Mouse (Mus musculus) adrenal gland, adult (tissue): ENCODE results near the gene Inppl1.
A peak's percentile ranks its signal among the peaks of the same experiment; 100 is the strongest.

Experiments used
- DNase-seq, 2 experiments: peaks; one replicate each; pipeline ENCODE4 v3.0.0; 2022 to 2023; ENCODE audit warnings: low spot score in 1 of 2; ENCODE audit not compliant: inconsistent age in 2 of 2

Gene Inppl1

GRCm38 (mm10) chr7:101837606-101838471, at the start of gene Inppl1:
TSS of gene Inppl1 (minus strand) at chr7:101838229.
- peak; percentile 94 to 98 for DNase-seq

GRCm38 (mm10) chr7:101886274-101886673, 48.2 kb upstream of the Inppl1 start:
- no peak for DNase-seq

GRCm38 (mm10) chr7:101884160-101884559, 46.1 kb upstream of the Inppl1 start:
- DNase-seq: no peak

GRCm38 (mm10) chr7:101882413-101883154, 44.6 kb upstream of the Inppl1 start:
- DNase-seq: peak in 1 of 2 experiments; percentile 66

- no peak for DNase-seq
These were observed 42.8 kb upstream of the Inppl1 start for GRCm38 (mm10) chr7:101880855-101881254.

- DNase-seq: peak; percentile 62 to 78
These were observed 37.9 kb upstream of the Inppl1 start for GRCm38 (mm10) chr7:101875978-101876377.

DNA sequence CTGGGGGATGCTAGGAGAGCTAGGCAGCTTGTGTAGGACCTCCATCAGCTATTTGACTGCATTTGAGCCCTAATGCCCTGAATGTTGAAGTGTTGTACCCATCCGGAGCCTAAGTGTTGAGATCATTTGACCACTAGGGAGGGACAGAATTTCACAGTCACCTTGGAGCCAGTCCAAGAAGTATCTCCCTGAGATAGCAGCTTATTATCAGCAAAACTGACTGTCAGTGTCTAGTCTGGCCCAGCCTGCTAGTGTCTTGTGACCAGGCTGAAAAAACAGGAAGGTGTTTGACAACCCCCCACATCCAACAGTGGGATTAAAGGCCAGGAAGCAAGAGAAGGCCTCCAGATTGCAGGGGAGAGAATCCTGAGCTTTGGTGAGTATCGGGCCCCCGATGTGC, 33.3 kb upstream of the Inppl1 start:
- peak; percentile 31 to 75 for DNase-seq

- no peak for DNase-seq
These were observed 32.6 kb upstream of the Inppl1 start, which contains the start of gene Folr1 for GRCm38 (mm10) chr7:101870629-101871028. TSS of gene Folr1 (minus strand) at chr7:101870788.

DNA sequence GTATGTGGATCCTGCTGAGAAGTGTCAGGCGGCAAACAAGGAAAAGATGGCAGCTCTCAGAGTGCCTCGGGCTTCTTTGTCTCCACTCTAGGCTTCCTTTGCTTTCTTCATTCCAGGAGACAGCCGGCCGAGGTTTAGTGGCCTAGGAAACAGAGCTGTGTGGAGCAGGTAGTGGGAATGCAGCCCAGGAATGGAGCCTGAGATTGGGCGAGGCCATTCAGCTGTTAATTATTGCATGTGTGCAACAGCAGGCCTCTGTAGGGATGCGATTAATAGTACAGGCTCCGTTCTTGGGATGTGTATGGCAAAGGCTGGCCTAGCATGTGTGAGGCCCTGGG, 31.1 kb upstream of the Inppl1 start:
- no peak for DNase-seq

DNA sequence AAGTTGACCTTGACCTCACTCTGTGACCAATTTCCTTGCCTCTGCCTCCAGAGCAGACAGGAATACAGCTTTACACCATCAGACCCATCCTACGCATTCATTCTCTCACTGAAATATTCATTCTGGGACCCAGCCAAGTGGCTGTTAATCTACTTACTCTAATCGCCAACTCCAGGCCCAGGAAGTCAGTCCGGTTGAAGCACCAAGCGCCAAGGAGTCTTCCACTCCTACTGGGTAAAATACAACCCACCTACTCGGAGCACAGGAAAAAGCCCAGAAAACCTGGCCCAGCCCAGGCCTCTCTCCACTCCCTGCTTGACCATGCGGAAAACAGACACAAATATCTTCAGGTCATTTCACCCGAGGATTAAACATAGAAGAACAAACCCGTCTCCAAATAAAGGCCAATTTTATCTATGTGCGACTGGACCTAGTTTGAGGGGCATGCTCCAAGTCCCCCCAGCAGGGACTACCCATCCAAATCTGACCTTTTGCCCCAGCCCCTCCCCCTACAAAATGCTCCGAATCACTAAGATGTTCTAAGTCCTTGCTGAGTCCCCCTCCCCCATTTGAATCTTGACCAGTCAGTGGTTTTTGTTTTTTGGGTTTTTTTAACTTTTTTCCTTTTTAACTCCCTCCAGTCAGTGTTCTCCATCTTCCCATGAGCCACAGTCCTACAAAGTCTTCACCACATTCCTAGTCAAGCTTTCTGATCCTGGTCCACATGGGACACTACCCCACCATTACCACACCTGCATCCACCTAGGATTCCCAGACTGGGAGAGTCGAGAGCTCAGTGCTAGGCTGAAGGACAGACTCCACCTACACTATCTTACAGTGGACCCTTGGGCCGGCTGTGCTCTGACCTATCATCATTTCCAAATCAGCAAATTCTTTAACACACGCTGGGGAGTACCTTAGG, 30.5 kb upstream of the Inppl1 start:
- DNase-seq: no peak

DNA sequence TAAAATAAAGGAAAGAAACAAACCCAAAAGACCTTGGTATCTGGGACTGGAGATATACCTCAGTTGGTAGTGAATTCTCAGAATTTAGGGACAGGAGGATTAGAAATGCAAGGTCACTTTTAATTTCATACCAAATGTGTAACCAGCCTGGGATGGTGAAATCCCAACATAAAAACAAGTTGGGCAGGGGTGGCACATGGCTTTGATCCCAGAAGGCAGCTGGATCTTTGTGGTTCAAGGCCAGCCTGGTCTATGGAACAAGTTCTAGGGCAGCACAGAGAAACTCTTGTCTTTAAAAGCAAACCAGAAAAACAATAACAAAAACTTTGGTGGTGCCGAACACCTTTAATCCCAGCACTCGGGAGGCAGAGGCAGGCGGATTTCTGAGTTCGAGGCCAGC, 29.5 kb upstream of the Inppl1 start:
- peak in 1 of 2 experiments; percentile 60 for DNase-seq

GRCm38 (mm10) chr7:101866491-101867265, 28.6 kb upstream of the Inppl1 start:
- no peak for DNase-seq

DNA sequence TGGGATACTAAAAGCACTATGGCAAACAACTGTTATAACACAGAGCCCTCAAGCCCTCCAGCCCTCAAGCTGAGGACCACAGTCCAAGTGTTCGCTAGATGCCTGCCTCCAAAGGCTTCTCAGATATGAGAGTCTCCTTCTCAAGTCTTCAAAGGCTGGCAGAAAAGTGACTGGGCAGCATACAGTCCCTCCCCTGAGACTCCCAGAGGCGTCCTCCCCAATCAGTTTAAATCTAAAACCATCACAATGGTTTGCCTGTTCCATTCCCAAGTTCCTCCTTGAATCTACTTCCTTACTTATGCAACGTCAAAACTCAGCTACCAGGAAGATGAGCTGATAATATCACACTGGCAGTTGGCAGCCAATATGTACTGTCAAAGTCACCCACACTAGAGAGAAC, 25.4 kb upstream of the Inppl1 start, which contains the start of gene Anapc15:
Gene Anapc15, plus strand, starts transcription at position 301 of the 400 bp plus-strand sequence.
- no peak for DNase-seq

DNA sequence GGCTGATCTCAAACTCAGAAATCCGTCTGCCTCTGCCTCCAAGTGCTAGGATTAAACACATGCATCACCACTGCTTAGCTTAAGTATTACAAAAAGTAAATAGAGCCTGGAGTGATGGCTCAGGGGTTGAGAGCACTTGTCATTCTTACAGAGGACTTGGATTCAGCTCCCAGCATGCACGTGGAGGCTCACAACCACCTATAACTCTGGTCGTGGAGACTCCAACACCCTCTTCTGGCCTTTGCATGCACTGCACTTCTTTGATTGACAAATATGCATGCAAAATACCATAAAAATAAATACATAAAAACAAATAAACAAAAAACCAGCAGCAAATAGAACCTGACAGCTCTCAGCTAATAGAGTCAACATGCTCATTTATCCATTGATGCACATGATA, 24.3 kb upstream of the Inppl1 start:
- no peak for DNase-seq

GRCm38 (mm10) chr7:101860978-101861377, 22.9 kb upstream of the Inppl1 start:
- no peak for DNase-seq

- DNase-seq: no peak
These were observed 20.3 kb upstream of the Inppl1 start for GRCm38 (mm10) chr7:101858362-101858761.

DNA sequence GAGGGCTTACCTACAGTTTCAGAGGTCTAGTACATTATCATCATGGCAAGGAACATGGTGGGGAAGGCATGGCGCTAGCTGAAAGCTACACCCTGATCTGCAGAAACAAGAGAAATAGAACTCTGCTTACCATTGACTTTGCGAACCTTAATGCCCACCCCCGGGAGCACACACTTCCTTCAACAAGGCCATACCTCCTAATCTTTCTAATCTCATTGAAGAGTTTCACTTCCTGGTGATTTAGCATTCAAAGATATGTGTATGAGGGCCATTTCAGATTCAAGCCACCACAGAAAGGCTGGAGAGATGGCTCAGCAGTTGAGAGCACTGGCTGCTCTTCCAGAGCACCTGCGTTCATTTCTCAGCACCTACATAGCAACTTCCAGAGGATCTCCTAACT, 19.1 kb upstream of the Inppl1 start, which contains the start of gene Folr2:
Gene Folr2, minus strand, starts transcription at position 101 of the 400 bp plus-strand sequence.
- no peak for DNase-seq

- DNase-seq: no peak
These were observed 15.8 kb upstream of the Inppl1 start for GRCm38 (mm10) chr7:101853816-101854215.

GRCm38 (mm10) chr7:101852846-101853245, 14.8 kb upstream of the Inppl1 start:
- DNase-seq: no peak

- DNase-seq: no peak
These were observed 13.7 kb upstream of the Inppl1 start for GRCm38 (mm10) chr7:101851689-101852088.
